Comparison of ENCODE assay signal across 14 mouse cellular contexts in genomic region chr14:78987543-78987942, GRCm38 (mm10).
A peak's percentile ranks its signal among the peaks of the same experiment; 100 is the strongest.
DNase-seq lines count a peak whose midpoint lies in the region; ATAC-seq and TF ChIP-seq lines count a peak whose summit lies in the region.
"Had no signal": no experiment of that assay in that cellular context is flagged by ENCODE, and none has a peak within 500 bp of the region (broad histone marks: within the 10 kb centered on the region; RNA-seq: fewer than 3 reads in every experiment).

No protein-coding gene starts in this region.

- no peak overlapping the region for H3K4me3 ChIP-seq in left cerebral cortex, adult 2 months
- no peak overlapping the region for H3K4me3 ChIP-seq in layer of hippocampus, adult 2 months
- no peak overlapping the region for H3K4me3 ChIP-seq in intestine, embryonic 15.5 days (replicated peaks)
- no peak overlapping the region for H3K4me3 ChIP-seq in heart, embryonic 12.5 days
- H3K4me3 ChIP-seq: kidney, embryonic 15.5 days; limb, embryonic 12.5 days; liver, embryonic 15.5 days had no signal

- intact Hi-C loops in left cerebral cortex, adult 2 months (cut with DNase I): no loop called here

- no peaks in the 10 kb centered on the region for H3K9me3 ChIP-seq in intestine, embryonic 15.5 days
- H3K9me3 ChIP-seq in heart, embryonic 12.5 days (replicated peaks): no peaks in the 10 kb centered on the region
- H3K9me3 ChIP-seq: kidney, embryonic 15.5 days; limb, embryonic 12.5 days; liver, embryonic 15.5 days had no signal

- no peaks in the 10 kb centered on the region for H3K4me1 ChIP-seq in intestine, embryonic 15.5 days (replicated peaks)
- peaks cover 14% of the 10 kb centered on the region for H3K4me1 ChIP-seq in heart, embryonic 12.5 days (replicated peaks)
- H3K4me1 ChIP-seq: kidney, embryonic 15.5 days; liver, embryonic 15.5 days had no signal

- no peak for TF ChIP-seq CTCF in left cerebral cortex, adult 2 months (IDR thresholded peaks at IDR 0.05)
- no peak for TF ChIP-seq CTCF in layer of hippocampus, adult 2 months (conservative IDR thresholded peaks at IDR 0.05)

- H3K9ac ChIP-seq in intestine, embryonic 15.5 days: no peak overlapping the region
- no peak overlapping the region for H3K9ac ChIP-seq in heart, embryonic 12.5 days
- H3K9ac ChIP-seq: kidney, embryonic 15.5 days; limb, embryonic 12.5 days; liver, embryonic 15.5 days had no signal

- no peak overlapping the region for H3K27ac ChIP-seq in left cerebral cortex, adult 2 months
- peak overlapping the region; percentile 69; the same call in 1 of the 2 replicates for H3K27ac ChIP-seq in layer of hippocampus, adult 2 months
- no peak overlapping the region for H3K27ac ChIP-seq in intestine, embryonic 15.5 days
- H3K27ac ChIP-seq in heart, embryonic 12.5 days (ENCODE audit: poor library complexity, severe bottlenecking): no peak overlapping the region
- H3K27ac ChIP-seq: kidney, embryonic 15.5 days; limb, embryonic 12.5 days; liver, embryonic 15.5 days had no signal

- H3K4me2 ChIP-seq in intestine, embryonic 15.5 days (replicated peaks): no peak overlapping the region
- H3K4me2 ChIP-seq in heart, embryonic 12.5 days: no peak overlapping the region
- H3K4me2 ChIP-seq: kidney, embryonic 15.5 days; limb, embryonic 12.5 days; liver, embryonic 15.5 days had no signal

- no peaks in the 10 kb centered on the region for H3K36me3 ChIP-seq in intestine, embryonic 15.5 days
- no peaks in the 10 kb centered on the region; the same call in 1 of the 2 replicates for H3K36me3 ChIP-seq in heart, embryonic 12.5 days
- H3K36me3 ChIP-seq: kidney, embryonic 15.5 days; liver, embryonic 15.5 days had no signal

- DNase-seq in adrenal gland, adult 2 months: peak; percentile 63
- no peak for DNase-seq in adrenal gland, postnatal 4 days (ENCODE audit: low spot score in 2 of 2)
- DNase-seq in left cerebral cortex, adult 18-20 months (ENCODE audit: low spot score in 2 of 2): peak; percentile 18 to 33
- DNase-seq in left cerebral cortex, adult 2 months (ENCODE audit: extremely low spot score in 1 of 2, low spot score in 2 of 2): no peak
- peak; percentile 31 for DNase-seq in adrenal gland, adult 8-10 months
- DNase-seq in layer of hippocampus, adult 2 months (ENCODE audit: low spot score in 2 of 2): peak; percentile 46 to 59
- DNase-seq: cerebellum, adult 11 months; cerebellum, postnatal 25 days; thymus, postnatal 4 days had no signal

- ATAC-seq in intestine, embryonic 15.5 days: no peak
- no peak for ATAC-seq in heart, embryonic 12.5 days (ENCODE audit: insufficient number of reproducible peaks, low FRiP score)

- no peaks in the 10 kb centered on the region for H3K27me3 ChIP-seq in intestine, embryonic 15.5 days (replicated peaks)
- no peaks in the 10 kb centered on the region for H3K27me3 ChIP-seq in heart, embryonic 12.5 days (replicated peaks)
- H3K27me3 ChIP-seq: kidney, embryonic 15.5 days; limb, embryonic 12.5 days; liver, embryonic 15.5 days had no signal

- 83% methylated on average over 8 of the region's 8 CpGs for WGBS in intestine, embryonic 15.5 days
- 88% methylated on average over 8 of the region's 8 CpGs for WGBS in heart, embryonic 12.5 days

Comparison
In these comparisons a context has a peak if more than half of its experiments do, and no peak if none do; other contexts are left out.
1. DNase-seq: peak in adrenal gland, adult 2 months (single experiment), left cerebral cortex, adult 18-20 months (2 of 2), adrenal gland, adult 8-10 months (single experiment) and layer of hippocampus, adult 2 months (2 of 2); none in adrenal gland, postnatal 4 days (0 of 2) and left cerebral cortex, adult 2 months (0 of 2).